Mouse (Mus musculus): Measurements from ENCODE around the gene Xkr8. TPM values are rescaled to one million over a fixed set of nuclear protein-coding genes. Genes with fewer than 3 reads are reported as not detected.
A peak's percentile ranks its signal among the peaks of the same experiment; 100 is the strongest.

Xkr8 gene
- polyA plus RNA-seq, 1 experiment from 2014 or later: 6.9 TPM

GRCm38 (mm10) chr4:132731616-132732015 is 730 bp downstream of the Xkr8 start:
- Histone ChIP-seq H3K4me1 (ENCODE audit: control insufficient read depth, insufficient read depth, low read length) (peaks cover 5% of the 10 kb centered on the region), H3K36me3 (ENCODE audit: control insufficient read depth, insufficient read depth, low read length) (peaks cover 8% of the 10 kb centered on the region; the same call in 1 of the 2 replicates), H3K9me3 (ENCODE audit: control insufficient read depth, low read length) (no peaks in the 10 kb centered on the region), H3K9ac (ENCODE audit: low read depth, low read length) (peak overlapping the region; percentile 63), H3K4me3 (ENCODE audit: low read depth, low read length) (peak overlapping the region; percentile 54), H3K27me3 (replicated peaks; ENCODE audit: control insufficient read depth, insufficient read depth, low read length) (no peaks in the 10 kb centered on the region), H3K4me2 (ENCODE audit: low read depth, low read length) (peak overlapping the region; percentile 68), H3K27ac (replicated peaks; ENCODE audit: low read depth, low read length) (no peak overlapping the region)
- WGBS: 47% methylated on average over 12 of the region's 12 CpGs
- DNase-seq (ENCODE audit: low spot score): no peak
- ATAC-seq (ENCODE audit: low read depth): no peak

- no peak overlapping the region for H3K9ac ChIP-seq (ENCODE audit: low read depth, low read length)
- H3K4me3 ChIP-seq (ENCODE audit: low read depth, low read length): no peak overlapping the region
- H3K36me3 ChIP-seq (ENCODE audit: control insufficient read depth, insufficient read depth, low read length): peaks cover 34% of the 10 kb centered on the region; the same call in 1 of the 2 replicates
- H3K27me3 ChIP-seq (replicated peaks; ENCODE audit: control insufficient read depth, insufficient read depth, low read length): no peaks in the 10 kb centered on the region
- H3K9me3 ChIP-seq (ENCODE audit: control insufficient read depth, low read length): no peaks in the 10 kb centered on the region
- H3K27ac ChIP-seq (replicated peaks; ENCODE audit: low read depth, low read length): no peak overlapping the region
- DNase-seq (ENCODE audit: low spot score) (no peak), ATAC-seq (ENCODE audit: low read depth) (no peak)
- peaks cover 5% of the 10 kb centered on the region for H3K4me1 ChIP-seq (ENCODE audit: control insufficient read depth, insufficient read depth, low read length)
- 91% methylated on average over 8 of the region's 8 CpGs for WGBS
- H3K4me2 ChIP-seq (ENCODE audit: low read depth, low read length): no peak overlapping the region
Measured at GRCm38 (mm10) chr4:132728233-132728632, 4.1 kb downstream of the Xkr8 start.

GRCm38 (mm10) chr4:132718251-132718650 is 14.1 kb downstream of the Xkr8 start:
- no peaks in the 10 kb centered on the region for H3K9me3 ChIP-seq (ENCODE audit: control insufficient read depth, low read length)
- H3K9ac ChIP-seq (ENCODE audit: low read depth, low read length): no peak overlapping the region
- H3K4me3 ChIP-seq (ENCODE audit: low read depth, low read length): no peak overlapping the region
- 94% methylated on average over 1 of the region's 1 CpGs for WGBS
- H3K4me2 ChIP-seq (ENCODE audit: low read depth, low read length): no peak overlapping the region
- H3K27ac ChIP-seq (replicated peaks; ENCODE audit: low read depth, low read length): no peak overlapping the region
- DNase-seq (ENCODE audit: low spot score) (no peak), ATAC-seq (ENCODE audit: low read depth) (no peak)
- H3K27me3 ChIP-seq (replicated peaks; ENCODE audit: control insufficient read depth, insufficient read depth, low read length): no peaks in the 10 kb centered on the region
- no peaks in the 10 kb centered on the region for H3K4me1 ChIP-seq (ENCODE audit: control insufficient read depth, insufficient read depth, low read length)
- peaks cover 52% of the 10 kb centered on the region for H3K36me3 ChIP-seq (ENCODE audit: control insufficient read depth, insufficient read depth, low read length)

GRCm38 (mm10) chr4:132713181-132713580 is 19.2 kb downstream of the Xkr8 start:
- Histone ChIP-seq H3K27ac (replicated peaks; ENCODE audit: low read depth, low read length) (no peak overlapping the region), H3K9ac (ENCODE audit: low read depth, low read length) (no peak overlapping the region), H3K4me2 (ENCODE audit: low read depth, low read length) (no peak overlapping the region), H3K36me3 (ENCODE audit: control insufficient read depth, insufficient read depth, low read length) (peaks cover 61% of the 10 kb centered on the region), H3K9me3 (ENCODE audit: control insufficient read depth, low read length) (no peaks in the 10 kb centered on the region), H3K4me3 (ENCODE audit: low read depth, low read length) (no peak overlapping the region), H3K27me3 (replicated peaks; ENCODE audit: control insufficient read depth, insufficient read depth, low read length) (no peaks in the 10 kb centered on the region), H3K4me1 (ENCODE audit: control insufficient read depth, insufficient read depth, low read length) (no peaks in the 10 kb centered on the region)
- no peak for DNase-seq (ENCODE audit: low spot score)
- 94% methylated on average over 7 of the region's 7 CpGs for WGBS
- no peak for ATAC-seq (ENCODE audit: low read depth)

GRCm38 (mm10) chr4:132706885-132707284 is 25.5 kb downstream of the Xkr8 start:
- H3K27me3 ChIP-seq (replicated peaks; ENCODE audit: control insufficient read depth, insufficient read depth, low read length): no peaks in the 10 kb centered on the region
- no peaks in the 10 kb centered on the region for H3K4me1 ChIP-seq (ENCODE audit: control insufficient read depth, insufficient read depth, low read length)
- DNase-seq (ENCODE audit: low spot score) (no peak), ATAC-seq (ENCODE audit: low read depth) (no peak)
- 95% methylated on average over 8 of the region's 8 CpGs for WGBS
- no peak overlapping the region for H3K27ac ChIP-seq (replicated peaks; ENCODE audit: low read depth, low read length)
- no peaks in the 10 kb centered on the region for H3K9me3 ChIP-seq (ENCODE audit: control insufficient read depth, low read length)
- H3K4me3 ChIP-seq (ENCODE audit: low read depth, low read length): no peak overlapping the region
- peaks cover 87% of the 10 kb centered on the region for H3K36me3 ChIP-seq (ENCODE audit: control insufficient read depth, insufficient read depth, low read length)
- no peak overlapping the region for H3K4me2 ChIP-seq (ENCODE audit: low read depth, low read length)
- H3K9ac ChIP-seq (ENCODE audit: low read depth, low read length): no peak overlapping the region

GRCm38 (mm10) chr4:132702076-132702475 is 30.3 kb downstream of the Xkr8 start:
- DNase-seq (ENCODE audit: low spot score): no peak
- H3K4me3 ChIP-seq (ENCODE audit: low read depth, low read length): no peak overlapping the region
- 98% methylated on average over 5 of the region's 5 CpGs for WGBS
- peaks cover 87% of the 10 kb centered on the region for H3K36me3 ChIP-seq (ENCODE audit: control insufficient read depth, insufficient read depth, low read length)
- no peak for ATAC-seq (ENCODE audit: low read depth)
- H3K27ac ChIP-seq (replicated peaks; ENCODE audit: low read depth, low read length): no peak overlapping the region
- no peak overlapping the region for H3K9ac ChIP-seq (ENCODE audit: low read depth, low read length)
- H3K4me2 ChIP-seq (ENCODE audit: low read depth, low read length): no peak overlapping the region
- H3K9me3 ChIP-seq (ENCODE audit: control insufficient read depth, low read length): no peaks in the 10 kb centered on the region
- H3K4me1 ChIP-seq (ENCODE audit: control insufficient read depth, insufficient read depth, low read length): no peaks in the 10 kb centered on the region
- H3K27me3 ChIP-seq (replicated peaks; ENCODE audit: control insufficient read depth, insufficient read depth, low read length): no peaks in the 10 kb centered on the region

- Histone ChIP-seq H3K27me3 (replicated peaks; ENCODE audit: control insufficient read depth, insufficient read depth, low read length) (no peaks in the 10 kb centered on the region), H3K27ac (replicated peaks; ENCODE audit: low read depth, low read length) (no peak overlapping the region), H3K9me3 (ENCODE audit: control insufficient read depth, low read length) (no peaks in the 10 kb centered on the region), H3K4me2 (ENCODE audit: low read depth, low read length) (no peak overlapping the region), H3K36me3 (ENCODE audit: control insufficient read depth, insufficient read depth, low read length) (peaks cover 65% of the 10 kb centered on the region), H3K4me3 (ENCODE audit: low read depth, low read length) (no peak overlapping the region), H3K4me1 (ENCODE audit: control insufficient read depth, insufficient read depth, low read length) (no peaks in the 10 kb centered on the region), H3K9ac (ENCODE audit: low read depth, low read length) (no peak overlapping the region)
- 90% methylated on average over 3 of the region's 3 CpGs for WGBS
- no peak for ATAC-seq (ENCODE audit: low read depth)
- no peak for DNase-seq (ENCODE audit: low spot score)
Measured at GRCm38 (mm10) chr4:132693366-132693765, 39.0 kb downstream of the Xkr8 start.

GRCm38 (mm10) chr4:132689634-132690033 is 42.7 kb downstream of the Xkr8 start:
- H3K27ac ChIP-seq (replicated peaks; ENCODE audit: low read depth, low read length): no peak overlapping the region

GRCm38 (mm10) chr4:132676771-132677539 is 55.4 kb downstream of the Xkr8 start:
- H3K9me3 ChIP-seq (ENCODE audit: control insufficient read depth, low read length): no peaks in the 10 kb centered on the region
- H3K36me3 ChIP-seq (ENCODE audit: control insufficient read depth, insufficient read depth, low read length): peaks cover 59% of the 10 kb centered on the region
- no peak overlapping the region for H3K4me2 ChIP-seq (ENCODE audit: low read depth, low read length)
- no peaks in the 10 kb centered on the region for H3K4me1 ChIP-seq (ENCODE audit: control insufficient read depth, insufficient read depth, low read length)
- no peak overlapping the region for H3K4me3 ChIP-seq (ENCODE audit: low read depth, low read length)
- peak; percentile 12 for DNase-seq (ENCODE audit: low spot score)
- 87% methylated on average over 7 of the region's 7 CpGs for WGBS
- no peak for ATAC-seq (ENCODE audit: low read depth)
- no peaks in the 10 kb centered on the region for H3K27me3 ChIP-seq (replicated peaks; ENCODE audit: control insufficient read depth, insufficient read depth, low read length)
- no peak overlapping the region for H3K9ac ChIP-seq (ENCODE audit: low read depth, low read length)
- no peak overlapping the region for H3K27ac ChIP-seq (replicated peaks; ENCODE audit: low read depth, low read length)

More at GRCm38 (mm10) chr4:132689634-132690033, 42.7 kb downstream of the Xkr8 start:
- H3K9ac ChIP-seq (ENCODE audit: low read depth, low read length): no peak overlapping the region
- H3K36me3 ChIP-seq (ENCODE audit: control insufficient read depth, insufficient read depth, low read length): peaks cover 47% of the 10 kb centered on the region
- no peak overlapping the region for H3K4me2 ChIP-seq (ENCODE audit: low read depth, low read length)
- DNase-seq (ENCODE audit: low spot score) (no peak), ATAC-seq (ENCODE audit: low read depth) (no peak)
- no peaks in the 10 kb centered on the region for H3K27me3 ChIP-seq (replicated peaks; ENCODE audit: control insufficient read depth, insufficient read depth, low read length)
- no peaks in the 10 kb centered on the region for H3K4me1 ChIP-seq (ENCODE audit: control insufficient read depth, insufficient read depth, low read length)
- WGBS: 79% methylated on average over 2 of the region's 2 CpGs
- no peak overlapping the region for H3K4me3 ChIP-seq (ENCODE audit: low read depth, low read length)
- no peaks in the 10 kb centered on the region for H3K9me3 ChIP-seq (ENCODE audit: control insufficient read depth, low read length)
